Mouse (Mus musculus): Measurements from ENCODE around the gene St3gal6. TPM values are rescaled to one million over a fixed set of nuclear protein-coding genes. Genes with fewer than 3 reads are reported as not detected.
A peak's percentile ranks its signal among the peaks of the same experiment; 100 is the strongest.

The St3gal6 gene
- total RNA-seq, 2 experiments from 2014 or later: 32.4 to 33.0 TPM

DNA sequence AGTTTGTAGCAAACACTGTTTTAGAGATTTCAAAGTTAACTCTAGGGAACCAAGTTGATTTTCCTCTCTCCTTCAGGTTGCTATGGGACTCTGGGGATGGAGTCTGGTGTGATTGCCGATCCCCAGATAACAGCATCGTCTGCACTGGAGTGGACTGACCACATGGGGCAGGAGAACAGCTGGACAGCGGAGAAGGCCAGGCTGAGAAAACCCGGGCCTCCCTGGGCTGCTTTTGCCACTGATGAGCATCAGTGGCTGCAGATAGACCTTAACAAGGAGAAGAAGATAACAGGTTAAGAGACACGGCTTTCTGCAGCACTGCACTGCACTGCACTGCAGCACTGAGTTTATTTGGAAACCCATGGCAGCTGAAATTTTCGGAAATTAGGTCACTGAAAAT, 73.4 kb downstream of the St3gal6 start:
- DNase-seq: no peak
- intact Hi-C loops (cut with DNase I): loop anchor here (1.0 to 5.0 kb wide), 6 partner anchors 41 to 952 kb away; partner anchors contain the start of gene Cldnd1

DNA sequence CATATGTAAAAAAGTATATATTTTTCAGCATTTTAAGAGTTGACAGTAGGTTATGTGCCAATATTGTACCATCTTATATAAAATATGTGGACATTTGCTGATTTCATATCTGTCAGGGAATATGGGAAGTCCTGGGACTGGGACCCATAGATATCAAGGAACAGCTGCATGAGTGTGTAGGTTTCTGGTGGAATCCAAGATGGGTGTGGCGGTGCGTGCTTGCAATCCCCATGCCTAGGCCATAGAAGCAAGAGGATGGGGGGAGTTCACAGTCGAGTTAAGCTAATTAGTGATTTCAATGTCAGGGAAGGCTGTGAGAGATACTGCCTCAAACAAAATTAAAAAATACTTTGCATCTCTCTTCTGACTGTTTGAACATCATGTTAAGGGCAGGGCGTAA, 75.0 kb downstream of the St3gal6 start:
- intact Hi-C loops (cut with DNase I): no loop called here

DNA sequence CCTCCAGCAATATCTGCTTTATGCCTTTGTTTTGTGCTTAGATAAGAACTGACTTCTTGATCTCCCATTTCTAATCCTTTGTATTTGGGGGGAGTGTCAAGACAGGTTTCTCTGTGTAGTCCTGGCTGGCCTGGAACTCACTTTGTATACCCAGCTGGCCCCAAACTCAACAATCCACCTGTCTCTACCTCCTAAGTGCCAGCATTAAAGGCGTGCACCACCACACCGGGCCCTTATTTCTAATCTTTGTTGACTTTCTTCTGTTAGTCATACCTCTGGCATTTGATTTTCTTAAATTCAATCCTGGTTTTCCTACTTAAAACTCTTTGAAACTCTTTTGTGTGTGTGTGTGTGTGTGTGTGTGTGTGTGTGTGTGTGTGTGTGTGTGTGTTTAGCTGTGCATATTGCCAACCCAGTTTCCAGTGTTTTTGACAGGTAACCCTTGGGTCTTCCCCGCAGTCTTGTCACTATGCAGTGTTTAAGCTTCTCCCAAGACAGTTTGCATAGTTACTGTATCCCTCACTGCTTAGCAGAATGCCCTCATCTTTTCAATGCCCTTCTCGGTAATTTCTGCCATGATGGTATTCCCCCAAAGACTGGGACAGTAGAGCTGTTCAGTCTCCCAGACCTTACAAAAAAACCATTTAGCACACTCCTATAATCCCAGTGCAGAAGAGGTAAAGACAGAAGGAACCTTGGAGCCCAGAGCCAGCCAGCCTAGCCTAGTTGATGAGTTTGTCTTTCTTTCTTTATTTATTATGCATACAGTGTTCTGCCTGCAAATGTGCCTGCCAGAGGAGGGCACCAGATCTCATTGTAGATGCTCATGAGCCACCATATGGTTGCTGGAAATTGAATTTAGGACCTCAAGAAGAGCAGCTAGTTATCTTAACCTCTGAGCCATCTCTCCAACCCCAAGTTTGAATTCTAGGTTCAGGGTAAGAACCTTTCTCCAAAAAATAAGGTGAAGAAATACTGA, 77.5 kb downstream of the St3gal6 start:
- DNase-seq: no peak
- intact Hi-C loops (cut with DNase I): no loop called here

More for the DNA sequence above, 75.0 kb downstream of the St3gal6 start:
- DNase-seq: no peak

DNA sequence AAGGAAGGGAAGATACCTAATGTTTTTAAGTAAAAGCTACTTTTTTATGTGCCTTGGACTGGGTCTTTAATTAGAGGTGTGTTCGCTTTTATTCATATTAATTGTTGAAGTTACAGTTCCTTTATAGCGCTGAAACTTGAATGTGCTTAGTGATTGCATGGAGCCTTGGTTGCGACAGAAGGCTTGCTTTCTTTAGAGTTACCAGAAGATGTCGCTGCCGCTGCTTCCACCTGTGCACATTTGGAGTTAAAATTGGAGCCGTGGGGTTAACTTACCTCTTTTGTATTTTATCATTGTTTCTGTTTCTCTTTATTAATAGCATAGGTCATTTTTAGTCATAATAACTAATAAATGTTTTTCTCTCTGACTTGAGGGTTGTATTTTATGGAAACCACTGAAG, 79.3 kb downstream of the St3gal6 start:
- DNase-seq: no peak
- intact Hi-C loops (cut with DNase I): no loop called here

DNA sequence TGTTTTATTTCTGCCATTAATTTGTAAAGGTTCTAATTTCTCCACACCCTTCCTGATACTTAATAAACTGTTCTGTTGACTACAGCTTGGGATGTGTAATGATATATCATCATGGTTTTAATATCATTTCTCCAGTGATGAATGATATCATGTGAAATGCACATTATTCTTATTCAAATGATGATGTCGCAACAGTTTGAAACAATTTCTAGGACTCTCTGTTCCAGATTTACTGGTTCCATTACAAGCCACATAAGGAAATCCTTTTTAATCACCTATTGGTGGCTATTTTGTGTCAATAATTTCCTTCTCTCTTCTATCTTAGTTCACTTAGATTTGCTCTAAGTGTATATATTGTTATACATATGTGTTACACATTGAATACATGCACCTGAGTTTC, 91.7 kb downstream of the St3gal6 start:
- DNase-seq: no peak
- intact Hi-C loops (cut with DNase I): no loop called here

DNA sequence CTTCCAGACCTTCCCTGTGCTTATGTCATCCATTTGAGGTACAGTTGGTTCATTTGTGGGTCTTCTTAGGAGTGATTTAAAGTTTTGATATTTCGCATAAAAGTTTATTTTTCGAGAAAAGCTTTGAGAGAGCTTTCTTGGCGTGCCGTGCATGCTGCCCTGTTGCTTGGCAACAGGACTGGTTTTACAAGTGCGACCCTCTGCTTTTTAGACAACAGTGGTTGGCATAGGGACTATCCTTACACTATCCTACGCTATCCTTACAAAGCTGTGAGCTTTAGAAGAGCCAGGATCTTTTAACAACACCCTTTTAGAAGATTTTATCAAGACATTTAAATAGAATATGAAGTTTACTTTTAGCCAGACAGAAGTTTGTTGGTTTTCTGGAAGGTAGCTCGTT, 93.8 kb downstream of the St3gal6 start:
- intact Hi-C loops (cut with DNase I): no loop called here
- DNase-seq: no peak

DNA sequence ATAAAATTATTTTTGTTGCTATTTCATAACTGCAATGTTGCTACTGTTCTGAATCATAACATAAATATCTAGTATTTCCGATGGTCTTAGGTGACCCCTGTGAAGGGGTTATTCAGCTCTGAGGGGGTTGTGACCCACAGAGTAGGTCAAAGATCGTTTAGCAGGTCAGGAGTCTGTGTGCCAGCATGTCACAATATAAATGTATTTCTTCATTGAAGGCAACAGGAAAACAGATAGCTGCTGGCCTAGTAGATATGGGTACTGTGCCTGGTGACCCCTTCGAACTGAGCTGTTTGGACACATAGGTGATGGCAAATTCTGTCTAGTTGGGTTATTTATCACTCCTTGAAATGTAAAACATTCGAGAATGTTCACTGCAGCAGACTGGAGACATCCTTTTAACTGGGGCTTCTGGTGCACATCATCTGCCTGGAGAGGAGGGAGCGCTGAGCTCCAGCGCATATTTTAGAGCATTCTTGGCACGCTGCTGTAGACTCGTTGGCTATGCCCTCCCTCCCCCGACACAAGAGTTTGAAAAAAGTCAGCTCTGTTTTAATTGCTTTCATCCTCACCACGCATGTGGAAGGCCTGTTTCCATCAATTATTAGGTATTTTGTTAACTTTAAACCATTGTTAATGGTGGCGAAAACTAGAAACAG, 102.2 kb downstream of the St3gal6 start:
- intact Hi-C loops (cut with DNase I): no loop called here
- DNase-seq: peak; percentile 67 to 68

Other genes with a start within 250 kb of the St3gal6 start
- gene Dcbld2, start 115.8 kb downstream of the St3gal6 start, total RNA-seq (2021): 10 to 100 TPM; 21.2 to 26.2 TPM
- not detected for gene Gm813, start 92.7 kb upstream of the St3gal6 start, total RNA-seq (2021)
- not detected for gene E330017A01Rik, start 114.5 kb upstream of the St3gal6 start, total RNA-seq (2021)
- gene Cpox, start 146.0 kb upstream of the St3gal6 start, total RNA-seq (2021): 10 to 100 TPM; 20.4 to 25.7 TPM
- gene Gpr15, start 194.8 kb upstream of the St3gal6 start, total RNA-seq (2021): not detected
- gene Cldnd1, start 203.7 kb upstream of the St3gal6 start, total RNA-seq (2021): 10 to 100 TPM; 69.1 to 69.7 TPM
- not detected for gene Olfr172, start 238.9 kb upstream of the St3gal6 start, total RNA-seq (2021)

All from heart, postnatal 10 days (tissue).